Mouse (Mus musculus) small intestine, adult 2 months (tissue): ENCODE results near the gene Nr6a1. TPM values are rescaled to one million over a fixed set of nuclear protein-coding genes. Genes with fewer than 3 reads are reported as not detected.

Source experiments
- H3K27ac ChIP-seq: fragments of 200-500 bp; 2 replicates; pipeline ENCODE4 v1.5.1; 2012; ENCODE audit warnings: low read depth, low read length, control low read depth, inconsistent platforms; ENCODE audit not compliant: insufficient read depth
- H3K27me3 ChIP-seq: fragments of 200-500 bp; 2 replicates; pipeline ENCODE4 v1.6.1; 2012; ENCODE audit warnings: mild to moderate bottlenecking, moderate library complexity, low read length, inconsistent platforms; ENCODE audit not compliant: control insufficient read depth, insufficient read depth
- H3K36me3 ChIP-seq: fragments of 200-500 bp; 2 replicates; pipeline ENCODE4 v1.6.1; 2012; ENCODE audit warnings: mild to moderate bottlenecking, low read length, control low read depth, inconsistent platforms; ENCODE audit not compliant: control insufficient read depth, insufficient read depth
- H3K4me1 ChIP-seq: fragments of 200-500 bp; 2 replicates; pipeline ENCODE4 v1.6.1; 2012; ENCODE audit warnings: low read length, inconsistent platforms, mixed read lengths; ENCODE audit not compliant: control insufficient read depth, insufficient read depth, insufficient read length
- H3K4me3 ChIP-seq: fragments of 200-500 bp; 2 replicates; pipeline ENCODE4 v1.5.1; 2012; ENCODE audit warnings: low read depth, mild to moderate bottlenecking, control low read depth, inconsistent platforms, low read length, moderate library complexity
- CTCF ChIP-seq: fragments of 200-500 bp; IDR thresholded peaks from 2 replicates; pipeline ENCODE4 v1.5.1; 2012; ENCODE audit warnings: low read depth, mild to moderate bottlenecking, control low read depth, inconsistent platforms, low read length, moderate library complexity, mixed read lengths; ENCODE audit not compliant: insufficient replicate concordance, insufficient read length; ENCODE audit errors: extremely low read depth
- POLR2A ChIP-seq: fragments of 200-500 bp; IDR thresholded peaks from 2 replicates; pipeline ENCODE4 v1.6.1; 2012; ENCODE audit warnings: low read depth, mild to moderate bottlenecking, control low read depth, inconsistent platforms, low read length, moderate library complexity
- WGBS: fragments of 180-500 bp; shearing (Covaris S2); methylation state at CpG from one replicate; pipeline ENCODE4 v1.1.7; 2018; 5-methylcytosine and 5-hydroxymethylcytosine counted together
- polyA plus RNA-seq: library from polyadenylated mRNA; depleted of rRNA; stranded (reverse); fragments of >200 nt; gene quantifications from 2 replicates; pipeline ENCODE4 v1.2.3, GENCODE M21; 2012

Nr6a1 gene
- polyA plus RNA-seq, 1 experiment: 7.2 TPM

GRCm38 (mm10) chr2:38784396-38784795, 143.1 kb downstream of the Nr6a1 start:
- Histone ChIP-seq H3K27ac (peak overlapping the region; percentile 72; the same call in 1 of the 2 replicates), H3K4me3 (no peak overlapping the region), H3K27me3 (no peaks in the 10 kb centered on the region), H3K4me1 (peaks cover 5% of the 10 kb centered on the region; the same call in 1 of the 2 replicates), H3K36me3 (no peaks in the 10 kb centered on the region)
- no peak for TF ChIP-seq POLR2A
- no peak for TF ChIP-seq CTCF
- WGBS: 25% methylated on average over 11 of the region's 11 CpGs

- no peak for TF ChIP-seq CTCF
- TF ChIP-seq POLR2A: no peak
- H3K27ac ChIP-seq: no peak overlapping the region
- WGBS: 92% methylated on average over 5 of the region's 5 CpGs
- H3K4me3 ChIP-seq: no peak overlapping the region
- peaks cover 5% of the 10 kb centered on the region; the same call in 1 of the 2 replicates for H3K4me1 ChIP-seq
- H3K27me3 ChIP-seq: no peaks in the 10 kb centered on the region
- H3K36me3 ChIP-seq: no peaks in the 10 kb centered on the region
Observed at GRCm38 (mm10) chr2:38783364-38783763, 144.1 kb downstream of the Nr6a1 start.

- no peak for TF ChIP-seq POLR2A
- TF ChIP-seq CTCF: no peak
- Histone ChIP-seq H3K36me3 (no peaks in the 10 kb centered on the region), H3K4me1 (peaks cover 5% of the 10 kb centered on the region; the same call in 1 of the 2 replicates), H3K27ac (no peak overlapping the region), H3K27me3 (no peaks in the 10 kb centered on the region), H3K4me3 (no peak overlapping the region)
- WGBS: 57% methylated on average over 1 of the region's 1 CpGs
Observed at GRCm38 (mm10) chr2:38782731-38783130, 144.8 kb downstream of the Nr6a1 start.

- Histone ChIP-seq H3K4me3 (no peak overlapping the region), H3K27me3 (no peaks in the 10 kb centered on the region), H3K4me1 (peaks cover 5% of the 10 kb centered on the region; the same call in 1 of the 2 replicates), H3K27ac (no peak overlapping the region), H3K36me3 (no peaks in the 10 kb centered on the region)
- TF ChIP-seq CTCF (no peak), POLR2A (no peak)
- 59% methylated on average over 6 of the region's 6 CpGs for WGBS
Observed at GRCm38 (mm10) chr2:38781945-38782720, 145.4 kb downstream of the Nr6a1 start.

GRCm38 (mm10) chr2:38779939-38780338, 147.5 kb downstream of the Nr6a1 start:
- Histone ChIP-seq H3K36me3 (no peaks in the 10 kb centered on the region), H3K27ac (no peak overlapping the region), H3K27me3 (no peaks in the 10 kb centered on the region), H3K4me1 (no peaks in the 10 kb centered on the region), H3K4me3 (no peak overlapping the region)
- 70% methylated on average over 2 of the region's 2 CpGs for WGBS
- no peak for TF ChIP-seq CTCF
- TF ChIP-seq POLR2A: no peak

- Histone ChIP-seq H3K4me3 (no peak overlapping the region), H3K27me3 (no peaks in the 10 kb centered on the region), H3K36me3 (no peaks in the 10 kb centered on the region), H3K4me1 (no peaks in the 10 kb centered on the region), H3K27ac (no peak overlapping the region)
- TF ChIP-seq POLR2A: no peak
- TF ChIP-seq CTCF: no peak
- 86% methylated on average over 2 of the region's 2 CpGs for WGBS
Observed at GRCm38 (mm10) chr2:38777326-38777725, 150.2 kb downstream of the Nr6a1 start.

GRCm38 (mm10) chr2:38774936-38775335, 152.6 kb downstream of the Nr6a1 start:
- TF ChIP-seq CTCF: no peak
- no peak for TF ChIP-seq POLR2A
- 65% methylated on average over 2 of the region's 2 CpGs for WGBS
- Histone ChIP-seq H3K4me3 (no peak overlapping the region), H3K36me3 (no peaks in the 10 kb centered on the region), H3K27me3 (no peaks in the 10 kb centered on the region), H3K27ac (no peak overlapping the region), H3K4me1 (no peaks in the 10 kb centered on the region)
